Mouse (Mus musculus): Measurements from ENCODE around the gene Cstf1. TPM values are rescaled to one million over a fixed set of nuclear protein-coding genes. Genes with fewer than 3 reads are reported as not detected.

The Cstf1 gene
- 44.2 and 52.1 TPM in 2 replicates for total RNA-seq (2012; rRNA removed)
- 59.0 and 62.1 TPM in 2 replicates for total RNA-seq (2014; rRNA removed)
- polyA plus RNA-seq (2012; ENCODE audit: insufficient read length, low read depth), result 49.6 and 53.2 TPM in 2 replicates

DNA sequence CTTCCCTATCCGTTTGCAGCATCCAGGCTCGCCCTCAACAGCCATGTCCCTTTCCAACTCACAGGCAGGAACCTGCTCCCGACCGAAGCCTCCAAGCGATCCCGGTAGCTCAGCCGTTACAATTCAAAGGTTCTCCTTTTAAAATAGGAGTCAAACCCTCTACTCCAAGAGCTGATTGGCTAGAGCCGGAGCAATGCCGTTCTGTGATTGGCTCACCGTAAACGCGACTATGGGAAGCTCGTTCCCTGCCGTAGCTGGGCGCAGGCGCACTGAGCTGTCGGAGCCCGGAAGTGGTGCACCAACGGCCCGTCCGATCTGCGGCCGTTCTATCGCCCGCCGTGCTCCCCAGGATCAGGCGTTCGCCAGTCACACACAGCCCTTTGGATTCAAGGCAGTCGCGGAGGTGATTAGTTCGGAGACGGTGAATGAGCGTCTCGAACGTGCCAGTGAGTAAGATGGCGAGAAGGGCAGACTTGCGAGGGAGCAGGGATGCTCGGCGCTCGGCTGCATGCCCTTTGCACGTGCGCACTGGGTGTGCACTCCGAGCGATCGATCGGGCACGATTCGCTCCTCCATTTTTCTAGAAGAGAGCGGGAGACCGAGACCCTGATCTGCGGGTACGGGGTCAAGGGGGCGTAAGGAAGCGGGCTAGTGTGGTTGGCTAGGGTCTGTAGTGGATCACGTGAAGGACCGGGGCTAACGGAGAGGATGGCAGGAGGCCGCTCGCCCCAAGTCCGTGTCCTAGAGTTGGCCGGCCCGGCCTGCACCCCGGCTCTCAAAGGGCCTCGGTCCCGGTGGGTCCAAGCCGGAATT lies at the start of gene Cstf1, which contains the start of gene Aurka:
Cstf1 (plus strand) TSS at position 271 of the 813 bp plus-strand sequence.
Aurka (minus strand) TSS at position 125 of the 813 bp plus-strand sequence.
- H3K27me3 ChIP-seq (replicated peaks), result no peaks in the 10 kb centered on the region
- dilution Hi-C loops (cut with MboI; ENCODE audit: extremely low pct_ligation_motif_present, extremely low pct_unique_long_range_greater_than_20kb, low sequenced_read_pairs), result no loop called here
- TF ChIP-seq MAZ (IDR thresholded peaks at IDR 0.05; ENCODE audit: low read depth, low read length), result 0 out of 2 replicates have a peak, but pooled peaks have one; percentile 39
- TF ChIP-seq PAX5 (IDR thresholded peaks at IDR 0.05; ENCODE audit: low read length), result no peak
- TF ChIP-seq CHD2 (IDR thresholded peaks at IDR 0.05; ENCODE audit: low read length), result peak; percentile 61
- TF ChIP-seq CTCF (conservative IDR thresholded peaks at IDR 0.05 in 1 of 2, IDR thresholded peaks at IDR 0.05 in 1 of 2; ENCODE audit: low read depth in 2 of 2, low read length in 2 of 2), result no peak
- peak; percentile 87; the same call in 1 of the 2 replicates for TF ChIP-seq RCOR1 (conservative IDR thresholded peaks at IDR 0.05; ENCODE audit: low read depth, low read length)
- TF ChIP-seq USF2 (conservative IDR thresholded peaks at IDR 0.05; ENCODE audit: low read depth, low read length), result peak; percentile 21; the same call in 1 of the 2 replicates
- peak; percentile 47; the same call in 1 of the 2 replicates for TF ChIP-seq ETS1 (conservative IDR thresholded peaks at IDR 0.05; ENCODE audit: low read depth, low read length)
- peak; percentile 82 for TF ChIP-seq POLR2A (IDR thresholded peaks at IDR 0.05; ENCODE audit: low read depth, low read length)
- TF ChIP-seq HCFC1 (IDR thresholded peaks at IDR 0.05; ENCODE audit: low read depth, low read length), result peak; percentile 97
- TF ChIP-seq JUND (conservative IDR thresholded peaks at IDR 0.05; ENCODE audit: low read depth, low read length), result no peak
- TF ChIP-seq MAFK (IDR thresholded peaks at IDR 0.05; ENCODE audit: insufficient replicate concordance, low read length), result no peak
- 0 out of 2 replicates have a peak, but pooled peaks have one; percentile 57 for TF ChIP-seq E2F4 (IDR thresholded peaks at IDR 0.05; ENCODE audit: insufficient replicate concordance, low read depth, low read length)
- peak; percentile 68 for TF ChIP-seq MEF2A (IDR thresholded peaks at IDR 0.05; ENCODE audit: borderline replicate concordance, low read depth, low read length)
- TF ChIP-seq NRF1 (IDR thresholded peaks at IDR 0.05; ENCODE audit: low read depth, low read length), result peak; percentile 90
- TF ChIP-seq MAX (IDR thresholded peaks at IDR 0.05; ENCODE audit: low read length), result peak; percentile 99
- no peak for TF ChIP-seq RAD21 (IDR thresholded peaks at IDR 0.05; ENCODE audit: low read depth, low read length)
- peak; percentile 100 for TF ChIP-seq BHLHE40 (IDR thresholded peaks at IDR 0.05; ENCODE audit: low read depth, low read length)
- TF ChIP-seq CHD1 (IDR thresholded peaks at IDR 0.05; ENCODE audit: low read depth, low read length), result no peak
- peak; percentile 96 for TF ChIP-seq SIN3A (IDR thresholded peaks at IDR 0.05; ENCODE audit: low read length)
- 0 out of 2 replicates have a peak, but pooled peaks have one; percentile 26 for TF ChIP-seq UBTF (IDR thresholded peaks at IDR 0.05; ENCODE audit: low read depth, low read length)
- TF ChIP-seq GABPA (IDR thresholded peaks at IDR 0.05; ENCODE audit: insufficient replicate concordance, low read depth, low read length), result peak; percentile 39; the same call in 1 of the 2 replicates
- TF ChIP-seq JUN (IDR thresholded peaks at IDR 0.05; ENCODE audit: insufficient read depth, low read depth, low read length), result no peak; the same call in 1 of the 2 replicates
- TF ChIP-seq KAT2A (IDR thresholded peaks at IDR 0.05; ENCODE audit: insufficient replicate concordance, low read length), result peak; percentile 91
- peak; percentile 97 for TF ChIP-seq ELF1 (IDR thresholded peaks at IDR 0.05; ENCODE audit: low read depth, low read length)
- peak; percentile 83 for TF ChIP-seq TCF12 (IDR thresholded peaks at IDR 0.05; ENCODE audit: low read depth, low read length)
- peak; percentile 83 for TF ChIP-seq ZMIZ1 (IDR thresholded peaks at IDR 0.05; ENCODE audit: low read depth, low read length)
- TF ChIP-seq POLR2AphosphoS2 (IDR thresholded peaks at IDR 0.05; ENCODE audit: low read depth, low read length), result no peak
- TF ChIP-seq NELFE (IDR thresholded peaks at IDR 0.05; ENCODE audit: low read depth, low read length), result peak; percentile 66
- peak; percentile 82 for TF ChIP-seq TBP (conservative IDR thresholded peaks at IDR 0.05; ENCODE audit: low read depth, low read length)
- no peak for TF ChIP-seq ZKSCAN1 (IDR thresholded peaks at IDR 0.05; ENCODE audit: borderline replicate concordance, low read depth, low read length)
- TF ChIP-seq ZNF384 (IDR thresholded peaks at IDR 0.05; ENCODE audit: low read depth, low read length), result no peak
- no peak for TF ChIP-seq ZC3H11A (IDR thresholded peaks at IDR 0.05; ENCODE audit: low read depth, low read length)
- TF ChIP-seq SMC3 (IDR thresholded peaks at IDR 0.05; ENCODE audit: low read depth, low read length), result no peak
- peak; percentile 72 for TF ChIP-seq USF1 (IDR thresholded peaks at IDR 0.05; ENCODE audit: low read depth, low read length)
- no peak for TF ChIP-seq EP300 (IDR thresholded peaks at IDR 0.05; ENCODE audit: low read length)
- TF ChIP-seq IRF4 (IDR thresholded peaks at IDR 0.05; ENCODE audit: low read depth, low read length), result peak; percentile 68
- TF ChIP-seq MYC (IDR thresholded peaks at IDR 0.05; ENCODE audit: low read depth, low read length), result peak; percentile 99

More for the DNA sequence above, at the start of gene Cstf1, which contains the start of gene Aurka:
- DNase-seq (ENCODE audit: extremely low read depth), result peak; percentile 95
- Histone ChIP-seq H3K9me3 (replicated peaks; ENCODE audit: low read length) (no peaks in the 10 kb centered on the region), H3K27ac (ENCODE audit: insufficient read depth, low read depth) (peak within 1 kb of the TSS; percentile 84), H3K4me1 (ENCODE audit: control insufficient read depth in 1 of 2, insufficient read depth in 2 of 2) (peaks cover 3 to 39% of the 10 kb centered on the region in 2 experiments; a peak in 3 of 4 replicates), H3K4me3 (replicated peaks in 1 of 3; ENCODE audit: low read depth in 2 of 3, low read length in 2 of 3, poor library complexity in 1 of 3) (peak within 1 kb of the TSS; percentile 73 to 93 (median 93)), H3K79me2 (replicated peaks; ENCODE audit: control insufficient read depth, extremely low read depth, insufficient read depth, poor library complexity, severe bottlenecking) (peaks cover 72% of the 10 kb centered on the region), H3K4me2 (ENCODE audit: insufficient read depth, low read depth, poor library complexity, severe bottlenecking) (peak within 1 kb of the TSS; percentile 87), H3K9ac (ENCODE audit: insufficient read depth, low read depth) (peak within 1 kb of the TSS; percentile 91), H3K36me3 (replicated peaks in 1 of 2; ENCODE audit: control insufficient read depth in 1 of 2, insufficient read depth in 1 of 2, low read length in 1 of 2) (peaks cover 38 to 60% of the 10 kb centered on the region in 2 experiments)
- in situ Hi-C loops (cut with MboI; ENCODE audit: low pct_ligation_motif_present, low pct_unique_long_range_greater_than_20kb, low sequenced_read_pairs), result loop anchor here (5.0 kb wide), 1 partner anchor 72 kb away; the partner anchor contains the start of gene Rtf2
